Comparison of ENCODE assay signal across 21 mouse cellular contexts in genomic region chr2:170734446-170734845, GRCm38 (mm10). TPM values are rescaled to one million over a fixed set of nuclear protein-coding genes. Genes with fewer than 3 reads are reported as not detected.
DNase-seq lines count a peak whose midpoint lies in the region; ATAC-seq lines count a peak whose summit lies in the region.
"Had no signal": no experiment of that assay in that cellular context is flagged by ENCODE, and none has a peak within 500 bp of the region (broad histone marks: within the 10 kb centered on the region; RNA-seq: fewer than 3 reads in every experiment).

No protein-coding gene starts in this region.

- intact Hi-C loops in heart, postnatal 14 days (cut with DNase I) = loop anchor here (10.0 kb wide), 1 partner anchor 220 kb away; no protein-coding TSS in a partner anchor

- H3K36me3 ChIP-seq in forebrain, embryonic 15.5 days = no peaks in the 10 kb centered on the region
- H3K36me3 ChIP-seq in forebrain, embryonic 12.5 days (replicated peaks) = no peaks in the 10 kb centered on the region
- no peaks in the 10 kb centered on the region for H3K36me3 ChIP-seq in hindbrain, embryonic 12.5 days
- H3K36me3 ChIP-seq in midbrain, embryonic 12.5 days = no peaks in the 10 kb centered on the region
- no peaks in the 10 kb centered on the region for H3K36me3 ChIP-seq in neural tube, embryonic 14.5 days (ENCODE audit: control insufficient read depth, insufficient read depth, low read length)

- 75% methylated on average over 3 of the region's 3 CpGs for WGBS in forebrain, embryonic 15.5 days
- 76% methylated on average over 3 of the region's 3 CpGs for WGBS in forebrain, embryonic 12.5 days
- WGBS in hindbrain, embryonic 12.5 days = 50% methylated on average over 3 of the region's 3 CpGs
- 60% methylated on average over 3 of the region's 3 CpGs for WGBS in midbrain, embryonic 12.5 days
- WGBS in neural tube, embryonic 14.5 days = 44% methylated on average over 3 of the region's 3 CpGs

- no peaks in the 10 kb centered on the region for H3K27me3 ChIP-seq in forebrain, embryonic 15.5 days
- peaks cover 13% of the 10 kb centered on the region for H3K27me3 ChIP-seq in forebrain, embryonic 12.5 days
- H3K27me3 ChIP-seq in hindbrain, embryonic 12.5 days = no peaks in the 10 kb centered on the region; the same call in 1 of the 2 replicates
- no peaks in the 10 kb centered on the region for H3K27me3 ChIP-seq in midbrain, embryonic 12.5 days
- no peaks in the 10 kb centered on the region for H3K27me3 ChIP-seq in neural tube, embryonic 14.5 days (ENCODE audit: control insufficient read depth, insufficient read depth, low read length)
- H3K27me3 ChIP-seq: CH12.LX had no signal

- H3K4me3 ChIP-seq in forebrain, embryonic 15.5 days = 0 out of 2 replicates have a peak overlapping the region, but pooled peaks have one; percentile 2
- H3K4me3 ChIP-seq in forebrain, embryonic 12.5 days (replicated peaks) = no peak overlapping the region
- H3K4me3 ChIP-seq in hindbrain, embryonic 12.5 days = no peak overlapping the region
- no peak overlapping the region for H3K4me3 ChIP-seq in midbrain, embryonic 12.5 days
- peak overlapping the region; percentile 3; the same call in 1 of the 2 replicates for H3K4me3 ChIP-seq in neural tube, embryonic 14.5 days (ENCODE audit: low read depth, low read length)
- H3K4me3 ChIP-seq: heart, adult 2 months; megakaryocyte, embryonic 14.5 days; myocyte had no signal

- H3K4me1 ChIP-seq in forebrain, embryonic 15.5 days = peaks cover 32% of the 10 kb centered on the region
- peaks cover 19% of the 10 kb centered on the region for H3K4me1 ChIP-seq in forebrain, embryonic 12.5 days
- peaks cover 16% of the 10 kb centered on the region for H3K4me1 ChIP-seq in hindbrain, embryonic 12.5 days
- H3K4me1 ChIP-seq in midbrain, embryonic 12.5 days = peaks cover 18% of the 10 kb centered on the region
- peaks cover 16% of the 10 kb centered on the region; the same call in 1 of the 2 replicates for H3K4me1 ChIP-seq in neural tube, embryonic 14.5 days (ENCODE audit: control insufficient read depth, insufficient read depth, low read length)
- H3K4me1 ChIP-seq: megakaryocyte, embryonic 14.5 days had no signal

- H3K4me2 ChIP-seq in forebrain, embryonic 15.5 days (replicated peaks) = no peak overlapping the region
- H3K4me2 ChIP-seq in forebrain, embryonic 12.5 days = no peak overlapping the region
- peak overlapping the region; percentile 27 for H3K4me2 ChIP-seq in hindbrain, embryonic 12.5 days (replicated peaks)
- peak overlapping the region; percentile 14; the same call in 1 of the 2 replicates for H3K4me2 ChIP-seq in midbrain, embryonic 12.5 days (replicated peaks)
- H3K4me2 ChIP-seq in neural tube, embryonic 14.5 days (ENCODE audit: low read depth, low read length) = peak overlapping the region; percentile 84; the same call in 1 of the 2 replicates
- H3K4me2 ChIP-seq: liver, embryonic 11.5 days had no signal

- no peaks in the 10 kb centered on the region for H3K9me3 ChIP-seq in forebrain, embryonic 15.5 days
- no peaks in the 10 kb centered on the region for H3K9me3 ChIP-seq in forebrain, embryonic 12.5 days
- H3K9me3 ChIP-seq in hindbrain, embryonic 12.5 days (replicated peaks) = no peaks in the 10 kb centered on the region
- no peaks in the 10 kb centered on the region for H3K9me3 ChIP-seq in midbrain, embryonic 12.5 days
- no peaks in the 10 kb centered on the region for H3K9me3 ChIP-seq in neural tube, embryonic 14.5 days (ENCODE audit: control insufficient read depth, low read length)

- no peak for DNase-seq in gastrocnemius, postnatal 4 days (ENCODE audit: low spot score in 2 of 2)
- no peak for DNase-seq in heart, postnatal 14 days
- DNase-seq: adrenal gland, postnatal 36 days; cerebellum, adult 18-20 months; heart, adult 2 months; kidney, adult 18-20 months; lung, adult 18-20 months; lung, postnatal 14 days; right cerebral cortex, adult 18-20 months; thymus, postnatal 14 days had no signal

- ATAC-seq in forebrain, embryonic 15.5 days (replicated peaks) = no peak
- no peak for ATAC-seq in forebrain, embryonic 12.5 days (ENCODE audit: low FRiP score)
- no peak for ATAC-seq in hindbrain, embryonic 12.5 days (ENCODE audit: low FRiP score)
- ATAC-seq in midbrain, embryonic 12.5 days (ENCODE audit: low FRiP score, low read depth) = no peak
- ATAC-seq in neural tube, embryonic 14.5 days (ENCODE audit: low read depth) = no peak

- H3K9ac ChIP-seq in forebrain, embryonic 15.5 days (replicated peaks) = no peak overlapping the region
- no peak overlapping the region for H3K9ac ChIP-seq in forebrain, embryonic 12.5 days
- H3K9ac ChIP-seq in hindbrain, embryonic 12.5 days = no peak overlapping the region
- no peak overlapping the region for H3K9ac ChIP-seq in midbrain, embryonic 12.5 days (replicated peaks)
- H3K9ac ChIP-seq in neural tube, embryonic 14.5 days (replicated peaks; ENCODE audit: low read depth, low read length) = no peak overlapping the region

- peak overlapping the region; percentile 24; the same call in 1 of the 2 replicates for H3K27ac ChIP-seq in forebrain, embryonic 15.5 days (replicated peaks)
- H3K27ac ChIP-seq in forebrain, embryonic 12.5 days = no peak overlapping the region
- H3K27ac ChIP-seq in hindbrain, embryonic 12.5 days = 0 out of 2 replicates have a peak overlapping the region, but pooled peaks have one; percentile 7
- H3K27ac ChIP-seq in midbrain, embryonic 12.5 days (replicated peaks) = no peak overlapping the region; the same call in 1 of the 2 replicates
- no peak overlapping the region for H3K27ac ChIP-seq in neural tube, embryonic 14.5 days (ENCODE audit: low read depth, low read length)
- H3K27ac ChIP-seq: heart, adult 2 months; kidney, postnatal 0 days had no signal

RNA-seq across cellular contexts. Expression of gene Dok5, which starts 2.8 kb away (rescaled TPM):
- polyA plus RNA-seq in forebrain, embryonic 15.5 days (2015; fragmentation: Nextera tagmentation; extraction: Ambion mirVana) = 73.9 and 76.7 TPM in 2 replicates
- 14.6 and 15.2 TPM in 2 replicates for polyA plus RNA-seq in forebrain, embryonic 12.5 days (2016; fragmentation: Nextera tagmentation; extraction: Ambion mirVana)
- polyA plus RNA-seq in hindbrain, embryonic 12.5 days (2016; fragmentation: Nextera tagmentation; extraction: Ambion mirVana) = 29.0 and 30.9 TPM in 2 replicates
- 25.5 and 25.6 TPM in 2 replicates for polyA plus RNA-seq in midbrain, embryonic 12.5 days (2016; fragmentation: Nextera tagmentation; extraction: Ambion mirVana)
- polyA plus RNA-seq in neural tube, embryonic 14.5 days (2014; fragmentation: Nextera tagmentation; extraction: Ambion mirVana) = 73.7 and 74.4 TPM in 2 replicates
- total RNA-seq in gastrocnemius, postnatal 4 days (2021) = 10 to 100 TPM; 19.4 to 21.2 TPM
- total RNA-seq in heart, postnatal 14 days (2021) = under 1 TPM; 0.27 to 0.45 TPM
- total RNA-seq: CH12.LX, MEL had no signal

Comparison
In these comparisons a context has a peak if more than half of its experiments do, and no peak if none do; other contexts are left out.
1. H3K27ac ChIP-seq: peak in forebrain, embryonic 15.5 days (single experiment) and hindbrain, embryonic 12.5 days (single experiment); none in forebrain, embryonic 12.5 days (single experiment), midbrain, embryonic 12.5 days (single experiment) and neural tube, embryonic 14.5 days (single experiment).
2. H3K4me3 ChIP-seq: peak in forebrain, embryonic 15.5 days (single experiment) and neural tube, embryonic 14.5 days (single experiment); none in forebrain, embryonic 12.5 days (single experiment), hindbrain, embryonic 12.5 days (single experiment) and midbrain, embryonic 12.5 days (single experiment).
3. H3K4me2 ChIP-seq: peak in hindbrain, embryonic 12.5 days (single experiment), midbrain, embryonic 12.5 days (single experiment) and neural tube, embryonic 14.5 days (single experiment); none in forebrain, embryonic 15.5 days (single experiment) and forebrain, embryonic 12.5 days (single experiment).